Mouse (Mus musculus): ENCODE data around the gene Slc16a12.
"Not testable (repeated sequence)": the region's sequence is repeated elsewhere in the genome, so short reads cannot be mapped to it uniquely, and the experiment has no call there.

Slc16a12 gene

DNA sequence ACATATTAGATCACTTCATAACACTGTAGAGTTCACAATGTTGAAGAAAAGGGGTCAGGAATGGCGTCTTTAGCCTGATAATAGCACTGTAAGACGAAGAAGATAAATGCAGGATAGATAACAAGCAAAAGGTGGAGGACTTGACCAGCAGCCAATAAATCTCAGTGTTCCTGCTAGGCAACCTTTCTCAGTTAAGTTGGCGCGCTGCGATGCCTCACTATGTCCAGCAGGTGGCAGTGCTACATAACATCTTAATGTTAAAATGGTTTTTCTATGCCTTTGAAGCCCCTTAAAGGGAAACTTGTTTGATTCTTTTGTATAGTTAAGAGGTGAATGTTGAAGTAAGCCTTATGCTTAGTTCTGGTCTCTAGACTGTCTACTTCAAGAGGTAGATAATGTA, 81.0 kb downstream of the Slc16a12 start:
- peak; percentile 82 for DNase-seq (ENCODE audit: low read depth)

DNA sequence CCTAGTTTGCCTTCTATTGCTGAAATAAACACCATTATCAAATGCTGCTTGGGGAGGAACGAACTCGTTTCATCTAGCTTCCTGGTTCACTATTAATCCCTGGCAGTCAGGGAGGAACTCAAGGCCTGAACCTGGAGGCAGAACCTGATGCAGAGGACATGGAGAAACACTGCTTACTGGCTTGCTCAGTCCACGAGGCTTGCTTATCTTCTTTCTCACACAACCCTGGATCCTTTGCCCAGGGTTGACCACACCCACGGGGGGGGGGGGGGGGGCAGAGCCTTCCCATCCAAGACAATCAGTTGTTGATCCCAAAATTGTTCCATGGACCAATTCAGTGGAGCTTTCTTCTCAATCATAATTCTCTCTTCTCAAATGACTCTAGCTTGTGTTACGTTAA, 84.3 kb downstream of the Slc16a12 start:
- DNase-seq (ENCODE audit: low read depth): no peak

DNA sequence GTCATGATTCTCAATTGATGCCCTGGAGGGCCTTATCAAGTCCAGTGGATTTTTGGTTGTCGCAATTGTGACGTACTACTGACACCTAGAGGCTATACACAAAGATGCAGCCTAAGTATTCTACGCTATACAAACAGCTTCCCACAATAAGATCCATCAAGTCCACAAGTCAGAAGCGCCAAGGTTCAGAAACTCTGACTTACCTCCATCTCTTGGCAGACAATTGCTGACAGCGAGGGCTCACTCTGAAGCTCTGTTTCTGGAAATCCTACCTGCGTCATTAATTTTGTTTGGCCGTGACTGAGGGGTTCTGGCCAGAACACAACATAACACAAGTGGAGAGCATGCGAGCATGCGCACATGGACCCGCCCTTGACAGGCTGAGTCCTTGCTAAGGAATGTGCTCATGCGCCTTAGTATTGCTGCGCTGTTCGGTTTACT, 85.0 kb downstream of the Slc16a12 start:
- peak; percentile 84 for DNase-seq (ENCODE audit: low read depth)

DNA sequence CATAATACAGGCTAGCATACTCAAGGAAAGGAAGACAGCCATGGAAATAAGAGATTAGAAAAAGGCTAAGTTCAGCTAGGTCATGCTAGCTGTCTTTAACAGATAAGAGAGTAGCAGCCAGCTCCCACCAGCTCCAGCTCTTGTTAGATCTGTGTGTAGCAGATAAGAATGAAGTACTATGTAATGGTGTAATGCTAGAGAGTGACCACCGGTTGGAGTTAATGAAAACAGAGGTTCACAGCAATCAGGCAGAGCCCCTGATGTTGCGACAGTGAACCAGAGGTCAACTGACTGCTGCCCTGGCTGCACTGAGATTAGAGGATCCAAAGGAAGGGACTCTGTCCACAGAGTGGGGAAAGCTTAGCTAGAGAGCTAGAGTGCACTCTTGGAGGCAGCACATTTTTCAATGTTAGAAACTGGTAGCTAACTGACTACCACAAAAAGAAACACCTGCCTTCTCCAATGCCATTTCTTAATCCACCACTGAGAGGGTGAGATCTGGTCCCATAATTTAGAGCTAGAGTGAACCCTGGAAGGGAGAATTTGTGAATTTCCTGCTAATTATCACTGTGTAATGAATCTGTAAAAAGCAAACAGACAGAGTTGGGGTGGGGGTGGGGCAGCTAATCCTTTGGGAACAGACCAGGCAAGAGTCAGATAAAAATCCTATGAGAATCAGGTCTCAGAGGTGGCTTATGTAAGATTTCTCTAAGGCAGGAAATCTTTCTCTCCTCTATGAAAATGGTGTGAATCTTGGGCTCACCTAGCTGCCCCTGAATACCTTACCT, 90.4 kb downstream of the Slc16a12 start:
- DNase-seq (ENCODE audit: low read depth): no peak

DNA sequence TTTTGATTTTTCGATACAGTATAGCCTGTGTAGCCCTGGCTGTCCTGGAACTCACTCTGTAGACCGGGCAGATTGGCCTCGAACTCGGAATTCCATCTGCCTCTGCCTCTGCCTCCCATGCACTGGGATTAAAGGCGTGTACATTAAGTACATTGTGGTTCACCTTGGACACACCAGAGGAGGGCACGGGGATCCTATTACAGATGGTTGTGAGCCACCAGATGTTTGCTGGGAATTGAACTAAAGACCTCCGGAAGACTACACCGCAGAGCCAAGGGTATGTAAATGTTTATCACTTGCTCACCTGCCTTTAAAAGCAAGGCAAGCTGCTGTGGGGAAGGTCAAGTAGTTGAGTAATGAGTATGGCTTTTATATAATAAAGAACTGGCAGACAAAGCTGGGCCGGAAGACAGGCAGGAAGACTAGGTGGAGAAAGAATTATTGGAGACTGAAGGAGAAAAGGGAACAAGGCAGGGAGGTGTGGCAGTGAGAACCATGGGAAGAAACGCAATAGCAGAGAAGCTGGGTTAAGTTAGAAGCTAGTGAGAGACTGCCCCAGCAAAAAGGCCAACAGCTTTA, 91.8 kb downstream of the Slc16a12 start:
- no peak for DNase-seq (ENCODE audit: low read depth)

DNA sequence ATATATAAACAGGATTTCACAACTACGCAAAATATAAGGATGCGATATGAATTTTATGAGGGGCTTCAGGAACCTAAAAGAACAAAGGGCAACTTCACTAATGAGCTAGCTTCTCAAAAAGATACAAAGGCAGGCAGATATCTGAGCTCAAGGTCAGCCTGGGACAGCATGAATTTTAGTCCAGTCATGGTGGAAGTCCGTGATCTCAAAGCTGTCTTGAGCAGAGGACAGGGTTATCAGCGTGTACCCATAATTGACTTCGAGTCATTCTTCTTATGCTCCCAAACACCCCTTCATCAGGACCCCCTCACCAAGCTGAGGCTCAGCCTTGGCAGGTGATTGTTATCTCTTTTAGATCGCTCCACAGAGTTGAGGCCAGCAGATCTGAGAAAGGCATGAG, 96.1 kb downstream of the Slc16a12 start:
- DNase-seq (ENCODE audit: low read depth): no peak

DNA sequence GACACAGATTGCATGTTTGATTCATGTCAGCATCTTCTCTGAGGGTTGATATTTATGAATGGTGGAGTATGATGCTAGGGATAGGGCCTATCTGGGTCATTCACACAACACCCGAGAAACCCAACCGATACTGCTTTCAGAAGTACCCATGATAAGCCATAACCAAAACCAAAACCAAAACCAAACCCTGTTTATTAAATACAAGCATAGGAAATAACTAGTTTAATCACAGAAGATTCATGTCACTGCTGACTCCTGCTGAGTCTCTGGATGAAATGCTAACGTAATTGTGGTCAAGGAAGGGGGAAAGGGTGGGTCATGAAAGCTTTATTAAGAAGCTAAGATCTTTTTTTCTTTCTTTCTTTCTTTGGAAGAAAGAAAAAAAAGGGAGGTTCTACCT, 96.8 kb downstream of the Slc16a12 start:
- peak; percentile 52 for DNase-seq (ENCODE audit: low read depth)

DNA sequence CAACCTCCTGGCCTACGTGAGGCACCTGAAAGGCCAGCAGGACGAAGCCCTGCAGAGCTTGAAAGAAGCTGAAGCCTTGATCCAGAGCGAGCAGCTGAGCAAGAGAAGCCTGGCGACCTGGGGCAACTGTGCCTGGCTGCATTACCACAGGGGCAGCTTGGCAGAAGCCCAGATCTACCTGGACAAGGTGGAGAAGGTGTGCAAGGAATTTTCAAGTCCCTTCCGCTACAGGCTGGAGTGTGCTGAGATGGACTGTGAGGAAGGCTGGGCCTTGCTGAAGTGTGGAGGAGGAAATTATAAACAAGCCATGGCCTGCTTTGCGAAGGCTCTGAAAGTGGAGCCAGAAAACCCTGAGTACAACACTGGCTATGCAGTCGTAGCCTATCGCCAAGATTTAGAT, 99.5 kb downstream of the Slc16a12 start:
- not testable (repeated sequence) for DNase-seq (ENCODE audit: low read depth)

DNA sequence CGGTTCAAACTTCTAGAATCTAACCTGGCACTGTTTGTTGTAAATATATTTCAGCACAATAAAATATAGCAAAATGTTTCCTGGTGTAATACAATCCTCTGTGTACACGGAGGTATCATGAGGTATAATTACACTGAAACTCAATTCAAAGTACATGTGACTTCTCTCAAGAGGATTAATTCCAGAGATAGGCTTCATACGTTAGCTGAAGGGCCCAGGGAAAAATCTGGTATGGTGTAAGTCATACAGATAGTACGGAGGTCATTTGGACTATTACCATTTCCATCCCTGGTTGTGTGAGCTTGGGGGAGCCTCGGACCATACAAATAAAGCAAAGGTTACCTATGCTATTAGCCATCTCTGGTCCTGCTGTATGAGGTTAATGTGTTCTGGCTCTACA, 104.5 kb downstream of the Slc16a12 start:
- no peak for DNase-seq (ENCODE audit: low read depth)

DNA sequence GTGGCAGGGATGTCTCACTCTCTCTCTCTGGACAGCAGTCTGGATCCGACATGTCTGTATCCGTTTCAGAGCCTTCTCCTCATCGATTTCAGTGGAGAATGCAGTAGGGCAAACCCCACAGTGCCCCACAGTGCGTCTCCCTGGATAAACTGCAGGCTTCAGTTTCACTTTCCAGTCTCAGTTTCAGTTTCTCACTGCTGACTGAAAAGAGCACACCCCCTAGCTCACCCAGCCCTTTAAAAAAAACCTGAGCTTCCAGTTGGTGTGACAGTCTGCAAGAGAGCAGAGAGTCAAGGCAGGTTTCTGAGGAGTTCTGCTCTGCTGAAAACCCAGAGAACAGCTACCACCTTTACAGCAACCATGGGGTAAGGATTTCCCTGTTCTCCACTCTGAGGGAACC, 106.5 kb downstream of the Slc16a12 start, which contains the start of the genes Ifit1bl2 and Ifit1:
Gene Ifit1bl2 (minus strand): TSS at position 121 of the 400 bp plus-strand sequence.
Gene Ifit1 (plus strand): TSS at position 249 of the 400 bp plus-strand sequence.
- peak; percentile 90 for DNase-seq (ENCODE audit: low read depth)

DNA sequence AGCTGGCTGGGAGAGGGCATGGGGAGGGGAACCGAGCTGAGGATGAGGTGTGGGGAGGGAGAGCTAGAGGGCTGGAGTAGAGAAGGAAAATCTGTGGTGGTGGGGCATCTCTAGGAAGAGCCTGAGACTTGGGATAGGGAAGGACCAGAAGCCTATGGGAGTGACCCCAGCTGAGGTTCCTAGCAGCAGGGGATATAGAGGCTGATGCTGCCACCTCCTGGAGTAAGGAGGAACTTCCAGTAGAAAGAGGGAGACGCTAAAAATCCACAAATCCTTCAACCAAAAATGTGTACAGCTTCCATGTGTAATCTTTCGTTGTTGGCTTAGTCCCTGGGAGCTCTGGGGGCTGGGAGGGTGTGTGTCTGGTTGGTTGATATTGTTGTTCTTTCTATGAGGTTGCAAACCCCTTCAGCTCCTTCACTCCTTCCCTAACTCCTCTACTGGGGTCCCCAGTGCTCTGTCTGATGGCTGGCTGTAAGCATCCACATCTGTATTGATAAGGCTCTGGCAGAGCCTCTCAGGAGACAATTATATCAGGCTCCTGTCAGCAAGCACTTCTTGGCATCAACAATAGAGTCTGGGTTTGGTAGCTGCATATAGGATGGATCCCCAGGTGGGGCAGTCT, 110.0 kb downstream of the Slc16a12 start:
- DNase-seq (ENCODE audit: low read depth): peak; percentile 83

DNA sequence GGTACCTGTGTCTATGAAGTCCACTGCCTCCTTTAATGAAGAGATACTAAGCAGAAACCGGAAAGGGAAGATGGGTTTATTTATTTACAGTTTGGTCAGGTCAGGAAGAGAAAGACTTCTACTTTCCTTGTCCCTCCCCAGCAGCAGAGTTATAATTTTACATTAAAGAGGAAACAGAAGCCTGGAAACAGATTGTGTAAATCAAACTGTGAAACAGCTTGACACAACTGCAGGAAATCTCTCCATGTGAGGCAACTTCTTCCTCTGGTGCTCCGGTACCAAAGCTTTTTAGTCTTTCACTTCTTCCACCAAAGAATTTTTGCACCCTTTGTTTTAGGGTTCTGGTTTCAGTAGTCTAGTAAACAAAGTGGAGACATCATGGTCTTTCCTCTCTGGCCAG, 113.6 kb downstream of the Slc16a12 start:
- no peak for DNase-seq (ENCODE audit: low read depth)

DNA sequence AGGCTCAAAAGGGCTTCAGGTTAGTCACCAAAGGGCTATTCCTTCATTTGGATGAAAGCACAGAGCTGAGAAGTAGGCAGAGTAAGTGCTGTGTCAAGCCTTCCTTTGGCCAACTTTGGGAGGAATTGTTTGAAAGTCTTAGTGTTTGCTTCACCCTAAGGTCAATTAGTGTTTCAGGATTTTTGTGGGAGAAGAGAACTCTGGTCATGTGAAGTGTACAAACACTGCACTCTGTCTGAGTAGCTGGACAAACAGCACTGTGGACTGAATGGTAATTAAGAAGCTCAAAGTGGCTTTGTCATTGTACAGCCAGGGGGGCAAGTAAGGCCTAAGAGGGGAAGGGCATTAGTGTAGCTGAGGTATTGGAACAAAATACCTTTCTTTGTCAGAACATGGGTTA, 115.6 kb downstream of the Slc16a12 start:
- no peak for DNase-seq (ENCODE audit: low read depth)

DNA sequence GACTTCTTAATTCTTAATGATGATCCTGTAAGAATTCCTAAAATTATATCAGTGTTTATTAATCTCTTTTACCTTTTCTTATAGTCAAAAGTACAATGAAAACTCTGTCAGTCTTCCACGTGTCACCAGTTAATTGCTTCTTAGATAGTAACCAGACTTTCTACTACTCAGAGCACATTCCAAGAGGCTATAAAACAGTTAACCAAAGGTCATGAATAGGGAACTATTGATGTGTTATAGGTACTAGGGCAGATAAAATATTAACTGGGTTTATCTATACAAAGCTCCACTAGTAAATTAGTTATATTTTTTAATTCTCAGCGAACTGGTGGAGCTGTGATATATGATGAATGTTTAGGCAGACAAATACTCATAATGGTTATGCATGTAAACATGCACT, 119.6 kb downstream of the Slc16a12 start:
- DNase-seq (ENCODE audit: low read depth): no peak

DNA sequence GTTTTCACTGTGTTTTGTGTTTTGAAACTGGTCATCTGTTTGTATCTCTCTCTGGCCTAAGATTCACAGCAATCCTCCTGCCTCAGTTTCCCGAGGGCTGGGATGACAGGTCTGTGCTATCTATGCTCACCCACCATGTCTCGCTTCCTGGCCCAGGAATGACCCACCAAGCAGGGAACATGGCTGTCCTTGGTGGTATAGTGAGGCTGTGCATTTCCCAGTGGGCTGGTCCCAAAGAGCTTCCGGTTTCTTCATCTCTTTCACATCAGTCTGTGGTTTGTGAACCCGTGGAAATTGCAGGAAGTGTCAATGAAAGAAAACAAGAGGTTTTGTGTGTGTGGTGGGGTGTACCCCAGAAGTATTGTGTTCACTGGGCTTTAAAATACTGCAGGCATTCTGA, 122.4 kb downstream of the Slc16a12 start:
- DNase-seq (ENCODE audit: low read depth): no peak

DNA sequence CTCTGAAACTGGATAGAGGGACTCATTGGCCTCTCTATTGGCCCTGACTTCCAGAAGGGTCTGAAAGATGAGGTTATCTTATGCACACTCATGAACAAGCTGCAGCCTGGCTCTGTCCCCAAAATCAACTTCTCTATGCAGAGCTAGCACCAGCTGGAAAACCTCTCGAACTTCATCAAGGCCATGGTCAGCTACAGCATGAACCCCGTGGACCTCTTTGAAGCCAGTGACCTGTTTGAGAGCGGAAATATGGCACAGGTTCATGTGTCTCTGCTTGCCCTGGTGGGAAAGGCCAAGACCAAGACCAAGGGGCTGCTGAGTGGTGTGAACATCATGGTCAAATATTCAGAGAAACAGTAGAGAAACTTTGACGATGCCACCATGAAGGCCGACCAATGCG, 123.3 kb downstream of the Slc16a12 start:
- DNase-seq (ENCODE audit: low read depth): no peak

DNA sequence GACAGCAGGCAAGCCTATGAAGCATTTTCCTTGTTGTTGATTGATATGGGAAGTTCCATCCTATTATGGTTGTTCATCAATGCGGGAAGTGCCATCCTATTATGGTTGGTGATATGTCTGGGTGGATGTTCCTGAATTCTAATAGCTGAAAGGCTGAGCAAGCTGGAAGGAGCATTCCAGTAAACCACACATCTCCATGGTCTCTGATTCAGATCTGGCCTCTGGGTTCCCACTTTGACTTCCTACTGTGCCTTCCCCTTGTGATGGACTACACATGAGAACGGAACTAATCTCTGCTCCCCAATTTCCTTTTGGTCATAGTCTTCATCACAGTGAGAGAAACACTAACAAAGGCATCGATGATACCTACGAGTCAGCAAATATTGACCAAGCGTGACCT, 126.2 kb downstream of the Slc16a12 start:
- no peak for DNase-seq (ENCODE audit: low read depth)

Measured in induced T-regulatory cell, adult 2 months (primary cell).